In genomic region chr14:101304487-101305032, GRCm38 (mm10) we compare ENCODE assay signal across 15 mouse cellular contexts.
A peak's percentile ranks its signal among the peaks of the same experiment; 100 is the strongest.
DNase-seq lines count a peak whose midpoint lies in the region; ATAC-seq lines count a peak whose summit lies in the region.
"Had no signal": no experiment of that assay in that cellular context is flagged by ENCODE, and none has a peak within 500 bp of the region (broad histone marks: within the 10 kb centered on the region; RNA-seq: fewer than 3 reads in every experiment).

No protein-coding gene starts in this region.

- ATAC-seq in intestine, embryonic 16.5 days: peak; percentile 50; the same call in 1 of the 2 replicates
- no peak for ATAC-seq in intestine, embryonic 15.5 days
- ATAC-seq in neural tube, embryonic 14.5 days (ENCODE audit: low read depth): peak; percentile 21; the same call in 1 of the 2 replicates
- ATAC-seq in neural tube, embryonic 15.5 days (ENCODE audit: low FRiP score): no peak

- H3K9ac ChIP-seq in intestine, embryonic 16.5 days (ENCODE audit: low read depth, low read length): no peak overlapping the region
- H3K9ac ChIP-seq in intestine, embryonic 15.5 days: no peak overlapping the region
- no peak overlapping the region for H3K9ac ChIP-seq in neural tube, embryonic 14.5 days (replicated peaks; ENCODE audit: low read depth, low read length)
- no peak overlapping the region for H3K9ac ChIP-seq in neural tube, embryonic 15.5 days (replicated peaks)
- H3K9ac ChIP-seq: limb, embryonic 15.5 days; midbrain, embryonic 12.5 days had no signal

- no peak overlapping the region for H3K4me2 ChIP-seq in intestine, embryonic 16.5 days (ENCODE audit: low read depth, low read length)
- no peak overlapping the region for H3K4me2 ChIP-seq in intestine, embryonic 15.5 days (replicated peaks)
- no peak overlapping the region for H3K4me2 ChIP-seq in neural tube, embryonic 14.5 days (ENCODE audit: low read depth, low read length)
- H3K4me2 ChIP-seq in neural tube, embryonic 15.5 days: no peak overlapping the region
- H3K4me2 ChIP-seq: limb, embryonic 15.5 days; midbrain, embryonic 12.5 days had no signal

- peak; percentile 13 for DNase-seq in adrenal gland, adult 2 months
- DNase-seq in adrenal gland, postnatal 4 days (ENCODE audit: low spot score in 2 of 2): no peak
- DNase-seq in lung, postnatal 4 days: peak; percentile 12 to 30
- DNase-seq in layer of hippocampus, postnatal 36 days: no peak
- DNase-seq: cerebellum, adult 9-10 months; heart, adult 11 months; layer of hippocampus, adult 9-11 months; spleen, adult 18-20 months had no signal

- 59% methylated on average over 4 of the region's 4 CpGs for WGBS in intestine, embryonic 16.5 days
- 56% methylated on average over 4 of the region's 4 CpGs for WGBS in intestine, embryonic 15.5 days
- 52% methylated on average over 4 of the region's 4 CpGs for WGBS in neural tube, embryonic 14.5 days
- WGBS in neural tube, embryonic 15.5 days: 48% methylated on average over 4 of the region's 4 CpGs

- H3K27me3 ChIP-seq in intestine, embryonic 16.5 days (replicated peaks; ENCODE audit: control insufficient read depth, insufficient read depth, low read length): no peaks in the 10 kb centered on the region
- H3K27me3 ChIP-seq in intestine, embryonic 15.5 days (replicated peaks): no peaks in the 10 kb centered on the region
- no peaks in the 10 kb centered on the region for H3K27me3 ChIP-seq in neural tube, embryonic 14.5 days (ENCODE audit: control insufficient read depth, insufficient read depth, low read length)
- H3K27me3 ChIP-seq in neural tube, embryonic 15.5 days (replicated peaks): no peaks in the 10 kb centered on the region
- H3K27me3 ChIP-seq: limb, embryonic 15.5 days; midbrain, embryonic 12.5 days had no signal

- H3K4me3 ChIP-seq in intestine, embryonic 16.5 days (ENCODE audit: low read length): no peak overlapping the region
- H3K4me3 ChIP-seq in intestine, embryonic 15.5 days (replicated peaks): no peak overlapping the region
- no peak overlapping the region for H3K4me3 ChIP-seq in neural tube, embryonic 14.5 days (ENCODE audit: low read depth, low read length)
- H3K4me3 ChIP-seq in neural tube, embryonic 15.5 days (replicated peaks): no peak overlapping the region
- H3K4me3 ChIP-seq: limb, embryonic 15.5 days; midbrain, embryonic 12.5 days had no signal

- H3K36me3 ChIP-seq in intestine, embryonic 16.5 days (ENCODE audit: control insufficient read depth, insufficient read depth, low read length): no peaks in the 10 kb centered on the region
- no peaks in the 10 kb centered on the region for H3K36me3 ChIP-seq in intestine, embryonic 15.5 days
- no peaks in the 10 kb centered on the region for H3K36me3 ChIP-seq in neural tube, embryonic 14.5 days (ENCODE audit: control insufficient read depth, insufficient read depth, low read length)
- no peaks in the 10 kb centered on the region for H3K36me3 ChIP-seq in neural tube, embryonic 15.5 days
- H3K36me3 ChIP-seq: G1E; limb, embryonic 15.5 days; midbrain, embryonic 12.5 days had no signal

- H3K4me1 ChIP-seq in intestine, embryonic 16.5 days (ENCODE audit: control insufficient read depth, insufficient read depth, low read length): no peaks in the 10 kb centered on the region
- 0 out of 2 replicates have a peak, but pooled peaks cover 3% of the 10 kb centered on the region for H3K4me1 ChIP-seq in intestine, embryonic 15.5 days (replicated peaks)
- no peaks in the 10 kb centered on the region for H3K4me1 ChIP-seq in neural tube, embryonic 14.5 days (ENCODE audit: control insufficient read depth, insufficient read depth, low read length)
- no peaks in the 10 kb centered on the region for H3K4me1 ChIP-seq in neural tube, embryonic 15.5 days
- H3K4me1 ChIP-seq: limb, embryonic 15.5 days; midbrain, embryonic 12.5 days had no signal

- no peaks in the 10 kb centered on the region for H3K9me3 ChIP-seq in intestine, embryonic 16.5 days (ENCODE audit: control insufficient read depth, low read length)
- no peaks in the 10 kb centered on the region for H3K9me3 ChIP-seq in intestine, embryonic 15.5 days
- H3K9me3 ChIP-seq in neural tube, embryonic 14.5 days (ENCODE audit: control insufficient read depth, low read length): no peaks in the 10 kb centered on the region
- H3K9me3 ChIP-seq in neural tube, embryonic 15.5 days (replicated peaks): no peaks in the 10 kb centered on the region
- H3K9me3 ChIP-seq: limb, embryonic 15.5 days; midbrain, embryonic 12.5 days had no signal

- H3K27ac ChIP-seq in intestine, embryonic 16.5 days (ENCODE audit: low read length): no peak overlapping the region
- H3K27ac ChIP-seq in intestine, embryonic 15.5 days: no peak overlapping the region
- no peak overlapping the region for H3K27ac ChIP-seq in neural tube, embryonic 14.5 days (ENCODE audit: low read depth, low read length)
- no peak overlapping the region for H3K27ac ChIP-seq in neural tube, embryonic 15.5 days (replicated peaks)
- H3K27ac ChIP-seq: limb, embryonic 15.5 days; midbrain, embryonic 12.5 days had no signal

Comparison
In these comparisons a context has a peak if more than half of its experiments do, and no peak if none do; other contexts are left out.
1. DNase-seq: peak in adrenal gland, adult 2 months (single experiment) and lung, postnatal 4 days (2 of 2); none in adrenal gland, postnatal 4 days (0 of 2) and layer of hippocampus, postnatal 36 days (0 of 2).
2. ATAC-seq: peak in intestine, embryonic 16.5 days (single experiment) and neural tube, embryonic 14.5 days (single experiment); none in intestine, embryonic 15.5 days (single experiment) and neural tube, embryonic 15.5 days (single experiment).